Mouse (Mus musculus) v-Abl transformed pro-B cells (cell line): Measurements from ENCODE around the gene Dpp4.

Experiments used
- in situ Hi-C, 2 experiments: fragments of 400-800 bp; cut with MboI; formaldehyde crosslinking; loops; one replicate each; pipeline ENCODE4 v1.15.1; 2025; ENCODE audit not compliant: unreplicated experiment in 2 of 2

Dpp4 gene

DNA sequence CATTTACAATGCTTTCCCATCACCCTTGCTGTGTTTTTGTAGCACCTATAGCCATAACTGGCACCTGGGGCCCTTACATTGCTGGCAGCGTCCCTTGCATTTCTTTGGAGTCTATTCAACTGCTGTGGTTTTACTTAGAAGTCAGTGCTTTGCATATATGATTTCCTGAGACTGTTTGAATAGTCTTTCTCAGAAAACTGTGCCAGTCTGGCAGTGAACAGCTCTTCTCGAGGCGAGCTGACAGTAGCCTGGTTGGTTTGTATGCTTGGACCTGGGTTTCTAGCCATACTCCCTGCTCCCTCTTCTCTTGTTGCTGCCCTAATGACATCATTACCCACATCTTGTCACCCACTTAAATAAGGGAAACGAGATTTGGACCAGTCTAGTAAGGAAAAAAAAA lies 80.1 kb downstream of the Dpp4 start:
- in situ Hi-C loops, result loop anchor here (25.0 kb wide), 2 partner anchors 305 to 520 kb away; partner anchors contain the start of genes Ifih1 (in 1 of the 2) and Tbr1 (in 1 of the 2)

DNA sequence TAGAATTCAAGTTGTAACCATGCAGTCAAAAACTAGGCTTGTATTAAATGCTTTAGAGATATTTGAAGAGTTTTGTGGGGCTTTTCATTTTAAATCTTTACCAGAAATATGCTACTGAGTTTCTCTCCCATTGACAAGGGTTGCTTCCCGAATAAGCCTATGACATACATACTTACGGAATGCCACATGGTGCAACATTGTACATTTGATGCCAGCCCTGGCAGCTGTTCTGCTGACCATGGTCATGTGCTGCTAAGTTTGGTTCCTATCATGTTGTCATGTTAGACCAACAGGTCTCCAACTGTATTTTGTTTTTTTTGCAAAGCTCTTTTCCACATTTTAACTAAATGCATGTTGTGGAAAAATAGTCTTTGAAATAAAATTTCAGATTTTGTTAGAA lies 86.6 kb downstream of the Dpp4 start:
- in situ Hi-C loops, result loop anchor here (25.0 kb wide), 2 partner anchors 312 to 513 kb away; partner anchors contain the start of genes Ifih1 (in 1 of the 2) and Tbr1 (in 1 of the 2)

DNA sequence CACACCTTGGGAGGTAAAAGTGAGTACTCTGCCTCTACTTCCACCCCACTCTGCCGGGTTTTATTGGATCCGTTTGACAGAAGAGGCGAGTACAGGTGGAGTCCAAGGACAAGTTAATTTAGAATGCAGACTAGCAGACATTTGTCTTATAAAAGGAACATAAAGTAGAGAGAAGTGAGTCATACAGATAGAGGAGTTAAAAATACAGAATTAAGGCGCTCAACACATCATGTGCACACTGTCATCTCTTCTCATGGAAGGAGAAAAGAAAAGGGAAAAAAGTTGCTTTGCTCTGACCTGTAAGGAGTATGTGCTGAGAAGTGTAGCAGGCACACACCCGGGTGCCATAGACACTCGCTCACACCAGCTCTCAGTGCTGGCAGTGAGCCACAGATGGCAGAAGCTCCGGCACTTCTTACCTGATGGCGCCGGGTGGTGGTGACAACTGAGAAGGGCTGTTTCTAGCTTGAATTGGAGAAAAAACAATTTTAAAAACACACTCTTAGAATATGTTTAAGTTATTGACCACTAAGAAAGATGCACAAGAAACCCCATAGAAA lies 88.9 kb downstream of the Dpp4 start:
- in situ Hi-C loops, result loop anchor here in 1 of 2 experiments (25.0 kb wide), 1 partner anchor 289 kb away; no protein-coding TSS in a partner anchor

DNA sequence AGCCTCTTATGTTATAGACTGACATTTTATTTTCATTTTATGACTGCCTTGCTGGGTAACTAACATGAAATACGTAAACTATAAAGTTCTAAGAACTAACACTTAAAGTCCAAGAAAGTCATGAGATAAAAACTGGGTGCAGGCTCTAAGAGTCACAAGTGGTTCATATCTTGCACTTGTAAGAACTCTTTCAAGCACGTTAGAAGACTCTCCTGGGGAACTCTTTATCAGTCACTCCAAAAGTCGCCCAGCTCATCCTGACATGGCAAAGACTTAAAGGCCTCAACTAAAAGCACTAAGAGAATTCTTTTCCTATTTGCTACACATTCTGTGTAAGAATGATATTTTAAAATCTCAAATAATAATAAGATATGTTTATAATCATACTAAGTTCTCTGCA lies 92.5 kb downstream of the Dpp4 start:
- in situ Hi-C loops, result loop anchor here in 1 of 2 experiments (25.0 kb wide), 1 partner anchor 293 kb away; no protein-coding TSS in a partner anchor

DNA sequence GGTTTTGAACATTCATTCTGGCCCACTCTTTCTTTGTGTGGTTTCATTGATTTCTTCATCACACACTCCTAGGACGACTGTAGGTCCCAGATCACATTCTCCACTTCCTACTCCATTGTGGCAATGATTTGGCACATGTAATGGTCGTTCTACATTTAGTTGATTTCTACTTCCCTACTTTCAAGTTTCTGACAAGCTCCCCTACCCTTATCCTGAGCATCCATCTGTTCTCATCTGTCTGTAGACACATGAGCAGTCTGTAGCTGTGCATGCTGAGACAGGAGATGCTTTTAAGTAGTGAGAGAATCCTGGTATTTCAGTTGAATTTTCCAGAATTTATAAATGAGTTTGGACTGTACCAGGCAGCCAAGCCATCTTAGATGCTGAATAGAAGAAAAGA lies 95.1 kb downstream of the Dpp4 start:
- in situ Hi-C loops, result loop anchor here in 1 of 2 experiments (25.0 kb wide), 1 partner anchor 295 kb away; no protein-coding TSS in a partner anchor

DNA sequence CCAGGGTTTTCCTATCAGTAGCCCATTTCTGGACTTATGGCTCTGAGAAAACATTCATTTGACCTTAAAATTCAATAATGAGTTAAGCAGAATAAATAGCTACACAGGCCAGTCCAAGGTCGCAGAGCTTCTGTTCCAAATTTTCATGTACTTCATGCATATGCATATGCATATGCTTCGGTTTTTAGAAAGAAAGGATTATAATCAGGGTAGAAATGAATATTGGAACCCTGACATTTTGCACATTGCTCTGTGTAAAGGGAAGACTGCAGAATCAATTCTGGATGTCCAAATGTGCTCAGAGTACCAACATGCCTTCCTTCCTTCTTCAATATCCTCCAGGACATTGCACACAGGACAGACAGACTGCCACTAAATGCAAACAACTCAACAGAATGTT lies 104.6 kb downstream of the Dpp4 start:
- in situ Hi-C loops, result loop anchor here in 1 of 2 experiments (25.0 kb wide), 1 partner anchor 305 kb away; no protein-coding TSS in a partner anchor

DNA sequence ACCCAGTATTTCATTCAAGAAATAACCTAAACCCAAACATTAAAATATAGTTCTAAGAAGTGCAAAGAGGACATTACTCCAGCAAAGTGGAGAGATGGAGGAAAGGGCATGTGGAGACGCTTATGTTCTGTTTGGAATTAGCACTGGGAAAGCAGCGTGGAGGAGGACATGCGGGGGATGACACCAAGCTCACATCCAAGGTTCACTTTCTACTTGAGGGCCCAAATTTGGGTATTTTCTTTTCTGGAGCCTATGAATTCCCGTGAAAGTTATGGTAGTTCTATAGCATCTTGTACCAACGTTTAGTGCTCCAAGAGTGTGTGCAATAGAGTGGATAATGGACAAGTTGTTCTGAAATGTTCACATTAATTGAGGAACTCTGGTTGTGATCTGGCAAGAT lies 105.1 kb downstream of the Dpp4 start:
- in situ Hi-C loops, result loop anchor here in 1 of 2 experiments (25.0 kb wide), 1 partner anchor 305 kb away; no protein-coding TSS in a partner anchor

DNA sequence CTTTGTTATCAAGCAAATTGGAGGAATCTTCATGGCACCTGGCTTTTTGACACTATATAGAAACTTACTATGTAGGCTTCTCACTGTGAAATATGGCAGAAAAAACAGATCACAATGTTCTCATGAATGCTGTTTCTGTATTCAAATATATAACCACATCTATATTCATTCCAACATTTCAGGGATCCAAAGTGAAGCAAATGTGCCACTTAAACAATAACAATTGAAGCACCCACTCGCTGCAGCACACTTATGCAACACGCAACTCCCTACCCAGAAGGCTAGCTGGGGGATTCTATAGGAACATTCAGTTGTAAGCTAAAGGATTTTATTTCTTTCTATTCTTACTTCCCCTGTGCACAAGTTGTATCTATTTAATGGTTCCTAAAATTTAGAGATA lies 110.3 kb downstream of the Dpp4 start:
- in situ Hi-C loops, result loop anchor here in 1 of 2 experiments (25.0 kb wide), 1 partner anchor 311 kb away; no protein-coding TSS in a partner anchor

DNA sequence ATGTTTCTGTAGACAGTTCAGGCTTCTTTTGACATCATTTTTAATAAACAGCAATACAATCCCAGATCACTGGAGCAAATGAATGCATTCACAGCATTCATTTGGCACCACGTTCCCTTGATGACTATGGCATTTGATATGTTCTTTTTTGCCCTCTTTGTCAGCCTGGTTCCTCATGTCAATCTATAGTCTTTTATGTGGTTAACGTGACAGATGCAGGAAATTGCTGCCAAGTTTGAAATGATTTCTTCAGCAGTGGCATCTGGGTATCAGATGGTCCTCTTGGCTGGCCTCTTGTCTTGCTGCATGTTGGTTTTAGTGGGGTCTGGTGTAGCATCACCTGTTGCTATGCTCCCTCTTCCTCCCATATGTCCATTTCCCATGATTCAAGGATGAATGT lies 118.2 kb downstream of the Dpp4 start:
- in situ Hi-C loops, result loop anchor here (10.0 to 25.0 kb wide), 4 partner anchors 309 to 1557 kb away; no protein-coding TSS in a partner anchor

DNA sequence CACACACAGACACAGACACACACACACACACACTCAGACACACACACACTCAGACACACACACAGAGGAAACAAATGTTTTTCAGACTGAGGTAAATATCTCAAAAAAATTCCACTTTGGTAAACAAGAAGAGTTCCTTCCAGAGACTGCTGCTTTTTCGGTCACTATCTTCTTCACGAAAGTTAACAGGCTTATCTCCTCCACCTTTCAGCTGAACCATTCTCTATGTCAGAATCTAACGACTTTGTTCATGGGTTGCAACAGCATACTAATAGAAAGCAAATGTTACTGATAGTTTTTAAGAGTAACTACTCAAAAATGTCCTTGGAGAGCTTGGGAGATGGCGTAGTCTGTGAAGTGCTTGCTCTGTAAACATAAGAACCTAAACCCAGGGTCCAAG lies 124.5 kb downstream of the Dpp4 start:
- in situ Hi-C loops, result loop anchor here (10.0 to 25.0 kb wide), 4 partner anchors 623 to 1550 kb away; no protein-coding TSS in a partner anchor

DNA sequence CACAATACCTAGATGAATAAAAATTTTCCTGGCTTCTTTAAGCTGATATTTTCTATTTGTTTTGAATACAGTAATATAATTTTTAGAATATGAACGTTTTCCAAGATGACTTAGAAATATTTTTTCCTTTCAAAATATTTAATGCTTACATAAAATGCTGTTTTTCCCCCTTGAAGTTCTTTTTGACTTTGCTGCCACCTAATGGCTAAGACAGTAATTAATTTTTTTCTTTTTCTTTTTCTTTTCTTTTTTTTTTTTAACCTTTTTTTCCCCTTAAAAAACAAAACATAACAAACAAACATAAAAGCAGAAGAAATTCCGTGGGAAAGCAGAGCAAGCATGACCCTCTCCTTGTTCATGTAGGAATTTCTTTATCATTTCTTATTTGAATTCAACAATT lies 126.2 kb downstream of the Dpp4 start:
- in situ Hi-C loops, result loop anchor here (10.0 to 25.0 kb wide), 4 partner anchors 621 to 1549 kb away; no protein-coding TSS in a partner anchor

DNA sequence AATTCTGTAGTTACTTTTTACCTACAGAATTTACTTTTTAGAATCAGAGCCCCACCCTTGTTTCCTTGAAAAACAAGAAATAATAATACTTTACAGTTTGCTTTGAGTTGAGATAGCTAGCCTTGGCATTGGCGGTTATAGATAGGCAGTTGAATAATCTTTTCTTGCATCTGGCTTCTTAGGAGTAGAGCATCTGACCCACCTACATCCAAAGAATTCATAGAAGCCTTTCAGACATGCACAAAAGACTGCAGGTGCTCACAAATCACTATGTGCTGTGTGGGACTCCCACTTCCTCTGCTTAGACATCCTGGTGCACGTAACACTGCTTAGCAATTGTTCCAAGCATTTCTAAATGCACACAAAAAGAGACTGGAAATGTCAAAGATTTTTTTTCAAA lies 127.0 kb downstream of the Dpp4 start:
- in situ Hi-C loops, result loop anchor here (10.0 to 25.0 kb wide), 4 partner anchors 620 to 1548 kb away; no protein-coding TSS in a partner anchor
